Mouse (Mus musculus): ENCODE measurements around the gene Gm10337.

Gene Gm10337

DNA sequence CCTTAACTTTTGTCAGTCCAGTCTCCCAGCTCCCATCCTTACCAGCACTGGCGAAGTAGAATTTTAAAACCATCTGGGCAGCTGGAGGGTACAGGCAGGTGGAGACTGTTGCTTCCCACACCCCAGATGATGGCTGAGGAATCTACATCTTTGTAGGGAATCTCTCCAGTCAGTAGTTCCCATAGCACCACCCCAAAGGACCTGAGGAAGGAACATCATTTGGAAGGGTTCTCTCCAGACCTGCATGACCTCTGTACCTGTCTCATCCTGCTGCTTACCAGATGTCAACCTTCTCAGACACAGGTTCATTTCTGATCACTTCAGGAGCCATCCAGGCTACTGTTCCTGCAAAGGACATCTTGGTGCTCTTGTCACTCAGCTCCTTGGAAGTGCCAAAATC is at the start of gene Gm10337:
Gm10337 (plus strand) TSS at position 276 of the 400 bp plus-strand sequence.
- DNase-seq = no peak

DNA sequence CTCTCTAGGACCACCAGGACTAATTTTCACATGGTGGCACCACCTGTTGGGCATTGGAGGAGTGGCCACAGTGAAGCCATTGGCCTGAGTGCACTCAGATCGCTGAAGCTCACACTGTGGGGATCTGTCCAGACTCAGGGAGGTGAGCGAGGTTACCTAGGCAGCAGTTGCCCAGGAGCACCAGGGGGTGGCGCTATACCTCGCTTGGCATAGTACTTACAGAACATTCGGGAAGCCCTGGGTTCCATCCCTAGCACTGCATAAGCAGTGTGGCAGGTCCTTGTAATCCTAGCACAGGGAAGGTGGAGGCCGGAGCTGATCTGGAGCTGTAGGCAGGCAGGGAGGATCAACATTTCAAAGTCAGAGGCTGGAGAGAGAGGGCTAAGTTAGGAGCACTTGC is 47.5 kb upstream of the Gm10337 start:
- DNase-seq = peak in 1 of 2 experiments; percentile 52

- no peak for DNase-seq
Observed at GRCm38 (mm10) chr15:102458050-102458736, 45.3 kb upstream of the Gm10337 start.

GRCm38 (mm10) chr15:102458904-102459317 is 44.6 kb upstream of the Gm10337 start, which contains the start of gene Prr13:
Gene Prr13 (plus strand): TSS chr15:102459028.
- DNase-seq = peak; percentile 96

- peak in 1 of 2 experiments; percentile 31 for DNase-seq
Observed at GRCm38 (mm10) chr15:102459381-102459780, 44.1 kb upstream of the Gm10337 start.

GRCm38 (mm10) chr15:102459847-102460246 is 43.7 kb upstream of the Gm10337 start:
- DNase-seq = no peak

- peak; percentile 24 to 35 for DNase-seq
Observed at GRCm38 (mm10) chr15:102460409-102460808, 43.1 kb upstream of the Gm10337 start.

GRCm38 (mm10) chr15:102460971-102461370 is 42.6 kb upstream of the Gm10337 start:
- DNase-seq = no peak

- no peak for DNase-seq
Observed at GRCm38 (mm10) chr15:102461430-102462075, 42.0 kb upstream of the Gm10337 start.

DNA sequence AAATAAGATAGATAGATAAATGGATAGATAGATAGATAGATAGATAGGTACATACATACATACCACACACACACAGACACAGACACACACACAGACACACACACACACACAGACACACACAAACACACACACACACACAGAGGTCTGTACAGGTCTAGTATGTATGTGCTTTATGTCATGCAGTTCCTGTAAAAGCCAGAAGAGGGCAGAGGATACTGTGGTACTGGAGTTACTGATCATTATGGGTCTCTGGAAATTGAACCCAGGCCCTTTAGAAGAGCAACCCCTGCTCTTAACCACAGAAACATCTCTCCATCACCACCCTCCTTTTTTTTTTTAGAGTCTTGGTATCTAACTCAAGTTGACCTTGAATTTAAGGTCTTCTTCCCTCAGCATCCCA is 39.9 kb upstream of the Gm10337 start:
- DNase-seq = peak; percentile 35 to 36

DNA sequence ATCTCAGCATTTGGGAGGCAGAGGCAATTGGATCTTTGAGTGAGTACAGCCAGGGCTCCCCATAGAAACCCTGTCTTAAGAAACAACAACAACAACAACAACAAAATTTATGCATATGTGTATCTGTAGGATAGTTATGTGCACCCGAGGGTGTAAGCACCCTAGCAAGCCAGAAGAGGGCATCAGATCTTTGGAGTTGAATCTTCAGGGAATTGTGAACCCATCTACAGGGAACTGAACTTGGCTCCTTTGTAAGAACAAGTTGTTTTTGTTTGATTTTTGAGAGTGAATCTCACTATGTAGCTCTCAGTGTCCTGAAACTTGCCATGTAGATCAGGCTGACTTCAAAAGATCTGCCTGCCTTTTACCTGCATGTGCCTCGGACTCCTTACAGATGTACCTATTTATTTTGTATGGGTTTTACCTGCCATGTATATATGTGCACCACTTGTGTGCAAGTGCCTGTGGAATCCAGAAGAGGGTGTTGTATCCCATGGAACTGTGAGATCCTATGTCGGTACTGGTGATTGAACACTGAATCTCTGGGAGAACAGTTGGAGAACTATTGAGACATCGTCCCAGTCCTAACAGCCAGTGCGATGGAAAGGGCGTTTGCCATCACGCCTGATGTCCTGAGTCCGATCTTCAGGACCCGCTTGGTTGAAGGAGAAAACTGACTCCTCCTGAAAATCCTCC is 34.7 kb upstream of the Gm10337 start:
- no peak for DNase-seq

DNA sequence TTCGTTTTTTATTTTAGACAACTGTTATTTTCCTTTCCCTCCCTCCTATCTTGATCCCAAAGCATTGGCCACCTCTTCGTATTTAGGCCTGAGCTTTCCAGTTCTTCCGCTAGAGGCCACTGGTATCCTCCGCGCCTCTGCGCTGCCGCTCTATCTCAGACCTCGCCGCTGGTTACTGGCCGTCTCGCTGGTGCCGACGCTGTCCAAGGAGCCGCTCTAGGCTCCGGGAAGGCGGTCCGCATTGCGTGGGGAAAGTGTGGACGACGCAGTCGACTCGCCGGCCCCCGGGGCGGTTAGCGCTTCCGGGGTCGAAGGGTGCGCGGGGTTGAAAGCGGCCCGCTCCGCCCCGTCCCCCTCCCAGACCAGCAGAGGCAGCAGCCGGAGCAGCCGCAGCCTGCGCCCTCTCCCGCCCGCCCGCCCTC is 33.3 kb upstream of the Gm10337 start, which contains the start of gene Pcbp2:
Pcbp2 (plus strand) TSS at position 357 of the 422 bp plus-strand sequence.
- DNase-seq = peak; percentile 96 to 97

DNA sequence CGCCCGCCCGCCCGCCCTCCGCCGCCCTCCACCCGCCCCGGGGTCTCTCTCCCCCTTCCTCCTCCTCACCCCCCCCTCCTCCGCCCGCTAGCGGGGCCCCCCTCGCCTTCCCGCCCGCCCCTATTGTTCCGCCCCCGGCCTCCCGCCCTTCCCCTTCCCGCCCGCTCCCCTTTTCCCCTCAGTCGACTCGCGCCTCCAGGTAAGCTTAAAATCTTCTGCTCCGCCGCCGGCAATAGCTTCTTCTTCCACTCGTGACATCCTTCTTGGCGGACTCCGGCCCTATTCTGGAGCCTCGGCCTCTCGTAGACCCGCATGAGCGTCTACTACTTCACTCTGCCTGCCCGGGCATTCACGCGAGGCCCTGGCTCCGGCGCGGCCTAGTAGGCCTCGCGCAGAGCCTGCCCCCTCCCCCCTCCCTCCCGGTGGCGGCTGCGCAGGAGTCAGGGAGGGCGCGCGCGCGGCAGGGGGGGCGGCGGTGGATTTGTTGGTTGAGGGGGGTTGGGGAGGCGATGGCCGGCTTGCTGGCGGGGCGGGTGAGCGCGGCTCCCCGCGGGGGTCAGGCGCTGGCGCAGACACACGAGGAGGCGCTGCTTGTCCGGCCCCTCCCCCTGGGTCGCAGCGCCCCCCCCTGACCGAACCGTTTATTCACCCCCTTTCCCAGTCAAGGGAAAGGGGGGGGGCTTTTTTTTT is 32.8 kb upstream of the Gm10337 start:
- peak; percentile 93 to 97 for DNase-seq

DNA sequence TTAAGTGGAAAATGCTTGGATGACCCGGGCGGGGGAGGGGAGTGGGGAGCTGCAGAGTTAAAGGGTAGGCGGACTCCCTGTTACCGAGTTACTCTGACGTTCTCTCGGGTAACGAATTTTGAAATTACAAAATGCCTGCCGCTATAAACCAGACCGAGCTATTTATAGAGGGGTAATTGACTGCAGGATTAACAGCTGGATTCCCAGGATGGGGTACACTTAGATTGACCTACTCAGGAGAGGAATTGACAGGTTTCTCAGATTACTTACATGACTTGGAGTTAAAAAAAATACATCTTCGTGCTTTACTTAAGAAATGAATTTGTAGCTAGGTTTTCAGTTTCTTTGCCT is 32.3 kb upstream of the Gm10337 start:
- no peak for DNase-seq

- DNase-seq = no peak
Observed at GRCm38 (mm10) chr15:102471727-102472126, 31.8 kb upstream of the Gm10337 start.

DNA sequence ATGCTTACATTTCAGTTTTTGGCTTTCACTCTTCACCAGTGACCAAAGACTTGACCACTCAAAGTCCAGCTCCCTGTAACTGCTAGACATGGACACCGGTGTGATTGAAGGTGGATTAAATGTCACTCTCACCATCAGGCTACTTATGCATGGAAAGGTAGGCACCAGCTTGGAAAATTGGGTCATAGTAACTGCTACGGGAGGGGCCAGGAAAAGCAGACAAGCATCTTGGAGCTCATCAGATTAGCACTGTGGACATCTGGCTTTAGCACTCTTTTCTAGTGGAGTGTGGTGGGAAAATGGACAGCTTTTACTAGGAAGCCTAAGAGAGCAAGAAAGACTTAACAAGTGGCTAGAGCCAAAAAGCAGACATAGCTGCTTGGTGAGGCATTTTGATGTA is 30.3 kb upstream of the Gm10337 start:
- DNase-seq = peak in 1 of 2 experiments; percentile 35

GRCm38 (mm10) chr15:102474520-102474919 is 29.0 kb upstream of the Gm10337 start:
- no peak for DNase-seq

GRCm38 (mm10) chr15:102483136-102483535 is 20.4 kb upstream of the Gm10337 start:
- DNase-seq = no peak

- no peak for DNase-seq
Observed at GRCm38 (mm10) chr15:102485853-102486252, 17.7 kb upstream of the Gm10337 start.

- no peak for DNase-seq
Observed at GRCm38 (mm10) chr15:102487664-102488063, 15.9 kb upstream of the Gm10337 start.

- DNase-seq = no peak
Observed at GRCm38 (mm10) chr15:102498322-102498721, 5.2 kb upstream of the Gm10337 start.

GRCm38 (mm10) chr15:102499370-102499769 is 4.2 kb upstream of the Gm10337 start:
- DNase-seq = no peak

DNA sequence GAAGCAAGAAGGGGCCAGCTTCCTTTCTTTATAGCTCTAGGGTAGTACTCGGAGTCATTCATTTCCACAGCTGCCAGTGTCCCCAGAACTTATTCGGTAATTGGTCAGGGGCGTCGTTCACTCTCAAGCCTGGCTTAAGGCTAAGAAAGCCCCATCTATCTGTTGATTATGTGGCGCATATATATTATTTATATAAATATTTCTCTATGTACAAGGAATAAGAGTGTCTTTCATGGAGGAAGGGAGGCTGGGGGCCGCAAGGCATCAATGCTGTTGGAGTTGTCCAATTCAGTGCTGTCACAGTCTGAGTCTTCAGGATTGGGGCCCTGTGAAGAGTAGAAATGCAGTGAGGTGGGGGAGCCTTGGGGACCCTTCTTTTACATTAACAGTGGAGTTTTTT is 3.7 kb upstream of the Gm10337 start:
- no peak for DNase-seq
